Mouse (Mus musculus) megakaryocyte, embryonic 14.5 days (primary cell): ENCODE measurements around the gene Clec16a. TPM values are rescaled to one million over a fixed set of nuclear protein-coding genes. Genes with fewer than 3 reads are reported as not detected.

ENCODE experiments used
- H3K27me3 ChIP-seq: replicated peaks from 2 replicates; pipeline ENCODE3; 2012; ENCODE audit warnings: inconsistent platforms
- H3K36me3 ChIP-seq: replicated peaks from 2 replicates; pipeline ENCODE3; 2012; ENCODE audit warnings: low read length, inconsistent platforms, mixed read lengths
- H3K4me1 ChIP-seq: 2 replicates; pipeline ENCODE4 v1.6.1; 2012; ENCODE audit warnings: inconsistent platforms
- H3K4me3 ChIP-seq: replicated peaks from 2 replicates; pipeline ENCODE3; 2012; ENCODE audit warnings: moderate library complexity, mild to moderate bottlenecking, inconsistent platforms
- H3K9me3 ChIP-seq: 2 replicates; pipeline ENCODE4 v1.6.1; 2012; ENCODE audit warnings: inconsistent platforms
- FLI1 ChIP-seq: IDR thresholded peaks from 2 replicates; pipeline ENCODE4 v1.6.1; 2012; ENCODE audit warnings: low read length, inconsistent platforms, mixed read lengths
- GATA1 ChIP-seq: IDR thresholded peaks from 3 replicates; pipeline ENCODE4 v1.6.1; 2012; ENCODE audit warnings: mixed read lengths, low read length, inconsistent platforms, borderline replicate concordance
- polyA plus RNA-seq: library from polyadenylated mRNA; stranded (reverse); fragments of >175 nt; gene quantifications from 2 replicates; pipeline ENCODE4 v1.2.3, GENCODE M21; 2012; ENCODE audit warnings: low replicate concordance; ENCODE audit not compliant: insufficient read depth

Gene Clec16a
- polyA plus RNA-seq, 1 experiment = 10.4 TPM

DNA sequence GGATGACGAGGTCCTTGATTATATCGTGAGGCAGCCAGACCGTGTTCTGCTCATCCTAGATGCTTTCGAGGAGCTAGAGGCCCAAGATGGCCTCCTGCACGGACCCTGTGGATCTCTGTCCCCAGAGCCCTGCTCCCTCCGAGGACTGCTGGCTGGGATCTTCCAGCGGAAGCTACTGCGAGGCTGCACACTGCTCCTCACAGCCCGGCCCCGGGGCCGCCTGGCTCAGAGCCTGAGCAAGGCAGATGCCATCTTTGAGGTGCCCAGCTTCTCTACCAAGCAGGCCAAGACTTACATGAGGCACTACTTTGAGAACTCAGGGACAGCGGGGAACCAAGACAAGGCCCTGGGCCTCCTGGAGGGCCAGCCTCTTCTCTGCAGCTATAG, 34.0 kb upstream of the Clec16a start:
- H3K4me3 ChIP-seq = no peak overlapping the region
- TF ChIP-seq FLI1 (no peak), GATA1 (no peak)
- no peaks in the 10 kb centered on the region; the same call in 1 of the 2 replicates for H3K4me1 ChIP-seq
- H3K9me3 ChIP-seq = no peaks in the 10 kb centered on the region
- H3K27me3 ChIP-seq = peaks cover 51% of the 10 kb centered on the region
- H3K36me3 ChIP-seq = no peaks in the 10 kb centered on the region

DNA sequence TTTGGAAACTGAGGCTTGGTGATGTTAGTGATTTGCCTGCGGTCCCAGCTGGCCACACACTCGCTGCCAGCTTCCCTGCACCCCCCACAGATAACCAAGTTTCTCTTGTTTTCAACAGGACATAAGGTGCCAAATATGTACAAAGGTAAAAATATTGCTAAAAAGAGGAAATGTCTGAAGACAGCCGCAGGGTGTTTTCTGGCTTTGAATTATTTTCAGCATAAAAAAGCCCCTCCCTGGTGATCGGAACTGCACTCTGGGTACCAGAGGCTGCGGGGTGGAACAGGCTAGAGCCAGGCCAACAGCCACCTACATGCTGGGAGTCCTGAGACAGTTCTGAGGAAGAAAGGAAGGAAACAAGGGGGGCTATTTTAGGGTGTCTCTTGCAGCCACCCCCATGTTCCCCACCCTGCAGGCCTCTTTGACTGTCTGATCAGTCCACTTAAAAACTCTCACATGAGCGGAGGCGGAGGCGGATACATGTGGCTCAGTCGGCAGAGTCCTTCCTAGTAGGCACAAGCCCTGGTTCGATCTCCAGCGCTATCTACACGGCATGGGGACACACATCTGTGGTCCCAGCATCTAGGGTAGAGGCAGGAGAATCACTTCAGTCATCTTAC, 29.1 kb upstream of the Clec16a start:
- Histone ChIP-seq H3K4me1 (peaks cover 10% of the 10 kb centered on the region), H3K27me3 (peaks cover 40% of the 10 kb centered on the region), H3K9me3 (no peaks in the 10 kb centered on the region), H3K4me3 (no peak overlapping the region), H3K36me3 (no peaks in the 10 kb centered on the region)
- TF ChIP-seq GATA1 = no peak
- no peak for TF ChIP-seq FLI1

DNA sequence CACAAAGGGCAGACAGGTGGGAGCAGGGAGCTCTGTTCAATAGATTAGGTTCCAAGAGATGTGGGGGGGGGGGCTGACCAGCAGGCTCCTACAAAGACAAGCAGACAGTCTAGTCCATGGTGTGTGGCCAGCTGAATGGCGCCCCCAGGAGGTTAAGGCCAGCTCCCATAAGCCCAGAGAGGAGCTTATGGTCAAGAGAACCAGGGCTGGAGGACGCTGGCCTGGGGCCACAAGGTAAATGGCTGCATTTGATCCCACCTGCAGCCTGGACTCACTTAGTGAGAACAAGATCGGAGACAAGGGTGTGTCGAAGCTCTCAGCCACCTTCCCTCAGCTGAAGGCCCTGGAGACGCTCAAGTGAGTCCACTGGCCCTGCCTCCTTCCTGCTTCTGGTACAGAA, 27.1 kb upstream of the Clec16a start:
- no peak overlapping the region for H3K4me3 ChIP-seq
- peaks cover 30% of the 10 kb centered on the region for H3K4me1 ChIP-seq
- no peaks in the 10 kb centered on the region for H3K9me3 ChIP-seq
- H3K36me3 ChIP-seq = no peaks in the 10 kb centered on the region
- TF ChIP-seq FLI1 (no peak), GATA1 (no peak)
- H3K27me3 ChIP-seq = peaks cover 20% of the 10 kb centered on the region

DNA sequence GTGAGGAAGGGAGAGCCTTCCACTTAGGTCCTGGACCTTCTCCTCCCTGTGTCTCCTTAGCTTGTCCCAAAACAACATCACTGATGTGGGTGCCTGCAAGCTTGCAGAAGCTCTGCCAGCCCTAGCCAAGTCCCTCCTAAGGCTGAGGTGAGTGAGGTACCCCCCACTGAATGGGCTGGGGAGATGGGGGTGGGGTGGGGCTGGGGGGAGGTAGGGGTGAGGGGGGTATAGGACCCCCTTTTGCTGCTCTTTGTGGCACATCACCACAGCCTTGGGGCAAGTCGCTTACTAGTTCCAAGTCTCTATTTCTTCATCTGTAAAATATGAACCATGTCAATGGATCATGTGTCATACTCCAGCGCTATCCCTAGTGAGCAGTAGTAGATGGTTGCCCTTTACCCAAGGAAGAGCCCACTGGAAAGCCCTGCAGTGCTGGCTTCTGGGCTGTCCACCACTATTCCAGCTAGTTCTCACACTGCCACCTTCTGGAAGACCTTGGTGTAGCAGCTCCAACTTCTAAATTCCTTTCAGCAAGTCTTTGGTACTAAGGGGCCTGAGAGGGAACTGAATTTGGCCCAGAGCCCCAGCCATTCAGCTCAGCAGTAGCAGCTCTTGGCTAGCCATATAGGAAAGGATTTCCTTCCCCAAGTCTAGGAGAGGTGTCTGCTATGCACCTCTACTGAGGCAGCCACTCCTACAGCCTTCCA, 24.1 kb upstream of the Clec16a start:
- TF ChIP-seq FLI1 (no peak), GATA1 (no peak)
- H3K9me3 ChIP-seq = no peaks in the 10 kb centered on the region
- no peak overlapping the region for H3K4me3 ChIP-seq
- peaks cover 10% of the 10 kb centered on the region for H3K27me3 ChIP-seq
- peaks cover 4% of the 10 kb centered on the region for H3K36me3 ChIP-seq
- H3K4me1 ChIP-seq = peaks cover 60% of the 10 kb centered on the region

DNA sequence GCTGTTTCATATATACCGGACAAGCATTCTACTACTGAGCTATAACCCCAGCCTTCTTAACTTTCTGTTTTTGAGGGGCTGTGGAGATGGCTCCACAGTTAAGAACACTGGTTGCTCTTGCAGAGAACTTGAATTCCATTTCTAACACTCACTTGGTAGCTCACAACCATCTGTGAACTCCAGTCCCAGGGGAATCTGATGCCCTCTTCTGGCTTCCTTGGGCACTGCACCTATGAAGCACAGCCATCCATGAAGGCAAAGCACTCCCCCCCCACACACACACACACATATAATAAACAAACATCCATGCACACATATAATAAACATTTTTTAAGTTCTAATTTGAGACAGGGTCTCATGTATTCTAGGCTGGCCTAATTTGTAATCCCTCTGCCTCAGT, 22.3 kb upstream of the Clec16a start:
- H3K4me3 ChIP-seq = no peak overlapping the region
- TF ChIP-seq GATA1 (no peak), FLI1 (no peak)
- H3K4me1 ChIP-seq = peaks cover 74% of the 10 kb centered on the region
- H3K9me3 ChIP-seq = no peaks in the 10 kb centered on the region
- peaks cover 13% of the 10 kb centered on the region for H3K36me3 ChIP-seq
- H3K27me3 ChIP-seq = peaks cover 4% of the 10 kb centered on the region

DNA sequence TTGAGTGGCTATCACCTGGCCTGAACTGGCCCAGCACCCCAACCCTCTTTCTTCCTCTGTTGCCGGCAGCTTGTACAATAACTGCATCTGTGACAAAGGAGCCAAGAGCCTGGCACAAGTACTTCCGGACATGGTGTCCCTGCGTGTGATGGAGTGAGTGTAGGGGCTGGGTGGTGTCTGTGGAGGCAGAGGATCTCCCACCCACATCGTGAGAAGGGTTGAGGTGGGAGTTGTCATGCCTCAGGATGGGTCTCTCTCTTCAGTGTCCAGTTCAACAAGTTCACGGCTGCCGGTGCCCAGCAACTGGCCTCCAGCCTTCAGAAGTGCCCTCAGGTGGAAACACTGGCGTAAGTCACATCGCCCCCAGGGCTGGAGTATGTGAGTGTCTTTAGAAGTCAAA, 21.5 kb upstream of the Clec16a start:
- no peaks in the 10 kb centered on the region for H3K27me3 ChIP-seq
- TF ChIP-seq FLI1 (no peak), GATA1 (no peak)
- no peaks in the 10 kb centered on the region for H3K9me3 ChIP-seq
- no peak overlapping the region for H3K4me3 ChIP-seq
- peaks cover 19% of the 10 kb centered on the region for H3K36me3 ChIP-seq
- H3K4me1 ChIP-seq = peaks cover 83% of the 10 kb centered on the region

DNA sequence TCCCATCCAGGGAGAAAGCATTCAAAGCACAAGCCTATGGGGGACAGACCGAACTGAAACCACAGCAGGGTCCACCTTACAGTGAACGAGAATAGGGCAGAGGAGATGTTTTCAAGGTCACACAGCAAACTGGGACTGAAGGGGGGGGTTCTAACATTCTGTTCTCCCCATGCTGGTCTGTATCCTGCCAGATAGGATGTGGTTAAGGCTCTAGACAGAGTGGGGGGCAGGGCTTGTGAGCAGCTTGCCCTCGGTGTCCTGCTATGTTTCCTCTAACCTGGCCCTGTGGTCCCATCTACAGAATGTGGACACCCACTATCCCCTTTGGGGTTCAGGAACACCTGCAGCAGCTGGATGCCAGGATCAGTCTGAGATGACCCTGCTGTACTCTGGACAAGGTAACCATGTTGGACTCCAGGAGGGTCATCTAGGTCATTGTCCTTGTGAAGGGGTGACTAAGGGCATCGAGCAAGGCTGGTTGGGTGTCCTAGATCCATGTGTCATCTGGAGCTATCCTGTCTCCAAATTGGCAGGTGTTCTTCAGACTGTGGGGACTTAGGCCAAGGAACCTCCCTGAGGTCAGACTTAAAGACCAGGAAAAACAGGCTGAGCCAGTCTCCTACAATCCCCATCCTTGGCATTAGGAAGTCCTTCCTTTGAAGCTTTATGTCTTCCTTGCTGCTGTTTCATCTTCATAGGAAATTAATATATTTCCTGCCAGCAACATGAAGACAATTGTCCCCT, 20.1 kb upstream of the Clec16a start:
- Histone ChIP-seq H3K27me3 (no peaks in the 10 kb centered on the region), H3K9me3 (no peaks in the 10 kb centered on the region), H3K4me1 (peaks cover 96% of the 10 kb centered on the region), H3K4me3 (peak overlapping the region; percentile 85), H3K36me3 (peaks cover 32% of the 10 kb centered on the region)
- no peak for TF ChIP-seq GATA1
- no peak for TF ChIP-seq FLI1

DNA sequence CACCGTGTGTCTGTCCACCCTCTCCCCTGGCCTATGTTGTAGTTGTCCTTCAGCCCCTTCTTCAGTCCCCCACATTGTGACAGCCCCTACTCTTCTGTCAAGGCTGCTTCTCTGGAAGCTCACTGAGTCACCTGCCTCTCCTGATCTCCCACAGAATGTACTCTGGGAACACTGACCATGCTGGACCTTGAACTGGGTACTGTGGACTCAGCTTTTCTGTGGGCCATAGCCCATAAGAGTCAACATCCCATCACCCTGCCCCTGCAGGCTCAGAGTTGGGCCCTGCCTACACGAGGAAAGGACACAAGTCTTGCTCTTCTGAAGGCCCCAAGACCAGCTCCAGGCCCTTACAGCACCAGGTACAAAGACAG, 19.5 kb upstream of the Clec16a start:
- H3K4me1 ChIP-seq = peaks cover 100% of the 10 kb centered on the region
- H3K27me3 ChIP-seq = no peaks in the 10 kb centered on the region
- no peaks in the 10 kb centered on the region for H3K9me3 ChIP-seq
- H3K4me3 ChIP-seq = peak overlapping the region; percentile 60
- TF ChIP-seq FLI1 (no peak), GATA1 (no peak)
- H3K36me3 ChIP-seq = peaks cover 38% of the 10 kb centered on the region

DNA sequence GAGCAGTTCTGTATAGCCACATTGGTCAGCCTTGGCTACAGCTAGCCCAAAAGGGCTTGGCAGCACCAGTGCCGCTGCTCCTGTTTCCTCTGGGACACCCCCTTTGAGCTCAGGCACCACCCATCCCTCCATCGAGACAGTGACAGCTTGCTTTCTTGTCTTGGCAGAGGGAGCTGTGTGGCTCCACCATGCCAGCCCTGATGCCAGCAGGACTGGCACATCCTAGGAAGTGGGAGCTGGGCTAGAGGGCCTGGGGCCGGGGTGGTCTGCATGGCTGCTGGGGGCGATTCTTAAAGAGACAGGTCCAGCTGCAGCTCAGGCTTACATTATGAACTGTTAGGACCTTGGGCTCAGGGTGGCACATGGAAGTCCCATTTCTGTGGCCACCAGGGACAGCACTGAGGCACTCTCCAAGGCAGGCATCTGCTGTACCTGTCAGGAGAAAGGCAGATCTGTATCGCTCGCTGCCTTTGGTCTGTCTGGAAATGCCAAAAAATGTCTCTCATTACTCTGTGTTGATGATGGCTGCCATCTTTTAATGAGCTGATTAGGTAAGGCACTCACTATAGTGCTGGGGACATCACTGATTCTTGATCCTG, 18.0 kb upstream of the Clec16a start:
- Histone ChIP-seq H3K4me1 (peaks cover 98% of the 10 kb centered on the region), H3K27me3 (no peaks in the 10 kb centered on the region), H3K4me3 (no peak overlapping the region), H3K36me3 (peaks cover 51% of the 10 kb centered on the region), H3K9me3 (no peaks in the 10 kb centered on the region)
- TF ChIP-seq FLI1 (no peak), GATA1 (no peak)

DNA sequence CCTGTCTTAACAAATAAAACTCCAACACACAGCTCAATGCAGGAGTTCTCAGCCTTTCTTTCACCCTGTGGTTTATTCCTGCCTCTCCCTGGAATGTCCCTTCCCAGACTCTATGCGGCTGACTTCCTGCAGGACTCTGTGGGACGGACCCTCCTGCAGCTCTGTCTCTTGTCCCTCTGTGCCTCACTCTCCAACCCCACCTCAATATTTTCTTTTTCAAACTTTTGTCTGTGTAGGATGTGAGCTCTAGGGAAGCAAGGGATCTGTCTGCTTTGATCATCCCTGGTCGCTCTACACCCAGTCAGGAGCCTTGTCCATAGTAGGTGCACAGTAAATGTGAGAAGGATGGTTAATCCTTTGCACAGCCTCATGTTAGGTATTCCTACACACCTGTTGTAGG, 16.8 kb upstream of the Clec16a start:
- peak overlapping the region; percentile 8 for H3K4me3 ChIP-seq
- H3K9me3 ChIP-seq = no peaks in the 10 kb centered on the region
- peaks cover 64% of the 10 kb centered on the region for H3K36me3 ChIP-seq
- H3K4me1 ChIP-seq = peaks cover 98% of the 10 kb centered on the region
- TF ChIP-seq GATA1 (no peak), FLI1 (no peak)
- no peaks in the 10 kb centered on the region for H3K27me3 ChIP-seq
